Mouse (Mus musculus): ENCODE measurements at regions not wholly inside any gene's neighbourhood (a gene's known extent, or its start where the extent isn't known, plus 50 kb on each side); places are given as distances from the start of the nearest gene placed in this dataset.
A peak's percentile ranks its signal among the peaks of the same experiment; 100 is the strongest.

DNA sequence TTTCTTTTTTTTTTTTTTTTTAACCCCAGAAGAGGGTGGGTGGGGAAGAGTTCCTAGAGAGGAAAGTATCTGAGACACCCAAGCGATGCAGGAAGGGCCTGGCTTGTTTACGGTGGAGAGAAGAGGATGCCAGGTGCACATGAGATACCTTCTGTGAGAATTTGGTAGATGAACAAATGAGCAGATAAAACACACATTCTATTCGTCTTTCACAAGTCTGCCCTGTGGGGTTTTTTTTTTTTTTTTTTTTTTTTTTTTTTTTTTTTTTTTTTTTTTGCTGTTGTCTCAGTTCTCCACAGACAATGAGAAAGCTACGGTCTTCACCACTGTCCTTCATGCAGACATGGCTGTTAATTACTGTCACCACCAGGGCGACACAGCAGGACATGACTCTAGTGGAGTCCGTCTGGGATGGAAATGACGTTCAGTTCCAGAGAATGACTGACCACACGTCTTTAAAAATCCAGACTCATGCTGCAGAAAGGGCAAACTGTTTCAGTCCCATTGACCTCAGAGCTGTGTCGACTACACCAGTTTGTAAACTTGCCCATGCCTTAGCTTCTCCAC, 278.3 kb downstream of the Lnpk start:
- no peak overlapping the region for H3K9ac ChIP-seq
- no peaks in the 10 kb centered on the region for H3K9me3 ChIP-seq
- ATAC-seq (ENCODE audit: borderline replicate concordance, extremely low read depth, low FRiP score, low TSS enrichment), result no peak
- H3K36me3 ChIP-seq, result no peaks in the 10 kb centered on the region
- 18% methylated on average over 9 of the region's 9 CpGs for WGBS
- peaks cover 19% of the 10 kb centered on the region for H3K27me3 ChIP-seq
- H3K4me3 ChIP-seq, result peak overlapping the region; percentile 35
- H3K4me1 ChIP-seq, result peaks cover 4% of the 10 kb centered on the region; the same call in 1 of the 2 replicates
- peak overlapping the region; percentile 55 for H3K4me2 ChIP-seq
- H3K27ac ChIP-seq, result no peak overlapping the region

- Histone ChIP-seq H3K36me3 (no peaks in the 10 kb centered on the region), H3K4me1 (peaks cover 4% of the 10 kb centered on the region; the same call in 1 of the 2 replicates), H3K4me3 (peak overlapping the region; percentile 35), H3K9me3 (no peaks in the 10 kb centered on the region), H3K27ac (no peak overlapping the region), H3K4me2 (peak overlapping the region; percentile 55), H3K27me3 (peaks cover 19% of the 10 kb centered on the region), H3K9ac (no peak overlapping the region)
- under 1% methylated on average over 11 of the region's 11 CpGs for WGBS
- ATAC-seq (ENCODE audit: borderline replicate concordance, extremely low read depth, low FRiP score, low TSS enrichment), result no peak
These were observed 278.9 kb downstream of the Lnpk start for GRCm38 (mm10) chr2:74300366-74300791.

DNA sequence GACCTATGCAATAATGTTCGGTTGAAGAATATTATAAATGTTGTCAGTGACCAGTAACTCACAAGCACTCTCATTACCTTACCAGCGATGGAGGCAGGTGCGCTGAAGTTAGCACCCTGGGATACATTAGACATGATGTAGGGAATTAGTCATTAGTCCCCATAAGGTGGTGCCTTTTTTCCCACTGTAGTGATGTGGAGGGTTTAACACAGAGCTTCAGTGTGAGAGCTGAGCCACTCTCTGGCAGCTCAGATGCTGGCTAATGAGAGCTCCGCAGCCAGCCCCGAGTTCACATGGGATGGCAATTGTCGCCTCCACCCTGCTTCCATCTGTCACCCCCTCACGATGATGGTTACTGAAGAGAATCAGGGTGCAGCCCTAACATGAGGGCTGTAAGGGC, 286.6 kb downstream of the Lnpk start:
- peaks cover under 1% of the 10 kb centered on the region; the same call in 1 of the 2 replicates for H3K27me3 ChIP-seq
- H3K4me3 ChIP-seq, result no peak overlapping the region
- 88% methylated on average over 7 of the region's 7 CpGs for WGBS
- no peak overlapping the region for H3K4me2 ChIP-seq
- H3K9me3 ChIP-seq, result no peaks in the 10 kb centered on the region
- no peak for ATAC-seq (ENCODE audit: borderline replicate concordance, extremely low read depth, low FRiP score, low TSS enrichment)
- no peaks in the 10 kb centered on the region for H3K4me1 ChIP-seq
- no peaks in the 10 kb centered on the region for H3K36me3 ChIP-seq
- H3K27ac ChIP-seq, result no peak overlapping the region
- no peak overlapping the region for H3K9ac ChIP-seq

DNA sequence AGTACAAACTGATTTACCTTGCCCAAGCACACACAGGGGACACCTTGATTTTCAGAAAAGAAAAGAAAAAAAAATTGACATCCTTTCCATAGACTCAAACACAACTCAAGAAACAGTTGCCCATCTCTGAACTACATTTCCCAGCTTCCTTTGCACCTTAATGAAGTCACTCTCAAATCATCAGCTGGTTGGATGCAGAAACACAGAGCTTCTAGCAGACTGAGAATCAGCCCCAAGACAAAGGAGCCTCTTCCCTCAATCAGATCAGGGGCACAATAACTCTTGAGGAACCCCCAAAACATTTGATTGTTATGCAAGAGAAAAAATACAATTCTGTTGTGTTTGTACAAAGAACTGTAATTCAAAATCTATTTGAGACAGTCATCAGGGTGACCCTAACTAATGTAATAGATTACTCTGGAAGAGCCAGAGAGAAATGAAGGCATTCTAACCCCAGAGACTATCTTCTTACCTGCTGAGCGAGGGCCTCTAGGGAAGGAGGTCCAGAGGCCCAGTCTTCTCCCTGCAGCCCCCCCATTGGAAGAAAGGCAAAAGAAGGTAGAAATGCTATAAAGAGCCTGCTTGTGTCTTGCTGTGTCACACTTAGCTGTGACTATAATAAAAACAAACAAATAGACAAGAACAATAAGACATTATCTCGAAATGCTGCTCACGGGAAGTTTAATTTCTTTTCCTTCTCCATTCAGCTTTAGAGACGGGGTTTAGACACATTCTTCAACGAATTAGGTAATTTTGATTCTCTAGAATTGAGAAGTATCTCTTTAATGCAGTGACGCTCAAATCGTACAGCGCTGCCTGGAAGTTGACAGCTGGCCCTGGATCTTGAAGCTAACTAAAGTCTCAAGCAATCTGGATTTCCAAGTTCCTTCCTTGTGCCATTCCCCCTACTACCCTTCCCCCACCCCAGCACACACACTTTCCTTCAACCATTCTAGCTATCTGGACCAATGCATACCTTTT, 287.5 kb downstream of the Lnpk start:
- Histone ChIP-seq H3K27me3 (no peaks in the 10 kb centered on the region), H3K4me2 (no peak overlapping the region), H3K4me1 (no peaks in the 10 kb centered on the region), H3K36me3 (no peaks in the 10 kb centered on the region), H3K27ac (no peak overlapping the region), H3K4me3 (no peak overlapping the region), H3K9me3 (no peaks in the 10 kb centered on the region), H3K9ac (no peak overlapping the region)
- 75% methylated on average over 8 of the region's 8 CpGs for WGBS
- no peak for ATAC-seq (ENCODE audit: borderline replicate concordance, extremely low read depth, low FRiP score, low TSS enrichment)

- no peak for ATAC-seq (ENCODE audit: borderline replicate concordance, extremely low read depth, low FRiP score, low TSS enrichment)
- H3K27ac ChIP-seq, result no peak overlapping the region
These were observed 293.6 kb downstream of the Lnpk start for GRCm38 (mm10) chr2:74285624-74286023.

DNA sequence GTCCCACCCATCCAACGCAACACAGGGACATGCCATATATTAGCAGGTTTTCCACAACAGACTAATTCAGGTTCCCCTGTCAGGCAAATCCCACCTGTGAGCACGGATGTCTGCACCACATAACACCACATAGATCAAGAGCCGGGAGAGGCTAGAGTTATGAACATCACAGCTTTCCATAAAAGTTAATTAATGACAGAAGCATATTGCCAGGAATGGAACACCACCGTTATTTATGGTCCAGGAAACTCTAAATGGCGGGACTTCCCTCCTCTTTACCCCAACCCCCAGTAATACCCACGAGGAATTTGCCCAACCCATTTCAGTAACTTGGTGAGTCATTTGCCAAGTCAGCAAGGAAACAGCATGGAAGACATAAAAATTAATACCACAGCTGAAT, 314.3 kb downstream of the Lnpk start:
- no peak overlapping the region for H3K9ac ChIP-seq
- no peak overlapping the region for H3K27ac ChIP-seq
- no peaks in the 10 kb centered on the region for H3K36me3 ChIP-seq
- H3K4me1 ChIP-seq, result no peaks in the 10 kb centered on the region
- no peak for ATAC-seq (ENCODE audit: borderline replicate concordance, extremely low read depth, low FRiP score, low TSS enrichment)
- H3K9me3 ChIP-seq, result no peaks in the 10 kb centered on the region
- WGBS, result 80% methylated on average over 6 of the region's 6 CpGs
- H3K27me3 ChIP-seq, result no peaks in the 10 kb centered on the region
- H3K4me2 ChIP-seq, result no peak overlapping the region
- H3K4me3 ChIP-seq, result no peak overlapping the region

More at GRCm38 (mm10) chr2:74285624-74286023, 293.6 kb downstream of the Lnpk start:
- 89% methylated on average over 4 of the region's 4 CpGs for WGBS
- H3K36me3 ChIP-seq, result no peaks in the 10 kb centered on the region
- H3K27me3 ChIP-seq, result no peaks in the 10 kb centered on the region
- H3K4me1 ChIP-seq, result no peaks in the 10 kb centered on the region
- H3K4me2 ChIP-seq, result no peak overlapping the region
- no peaks in the 10 kb centered on the region for H3K9me3 ChIP-seq
- H3K4me3 ChIP-seq, result no peak overlapping the region
- H3K9ac ChIP-seq, result no peak overlapping the region

GRCm38 (mm10) chr2:74257034-74257781, 322.0 kb downstream of the Lnpk start:
- H3K27me3 ChIP-seq, result no peaks in the 10 kb centered on the region
- H3K9ac ChIP-seq, result no peak overlapping the region
- no peak overlapping the region for H3K27ac ChIP-seq
- no peaks in the 10 kb centered on the region for H3K36me3 ChIP-seq
- no peak for ATAC-seq (ENCODE audit: borderline replicate concordance, extremely low read depth, low FRiP score, low TSS enrichment)
- H3K9me3 ChIP-seq, result no peaks in the 10 kb centered on the region
- no peaks in the 10 kb centered on the region; the same call in 1 of the 2 replicates for H3K4me1 ChIP-seq
- WGBS, result 10% methylated on average over 8 of the region's 8 CpGs
- H3K4me2 ChIP-seq, result no peak overlapping the region
- H3K4me3 ChIP-seq, result no peak overlapping the region

- ATAC-seq (ENCODE audit: borderline replicate concordance, extremely low read depth, low FRiP score, low TSS enrichment), result no peak
These were observed 331.7 kb downstream of the Lnpk start for GRCm38 (mm10) chr2:74247521-74247920.

DNA sequence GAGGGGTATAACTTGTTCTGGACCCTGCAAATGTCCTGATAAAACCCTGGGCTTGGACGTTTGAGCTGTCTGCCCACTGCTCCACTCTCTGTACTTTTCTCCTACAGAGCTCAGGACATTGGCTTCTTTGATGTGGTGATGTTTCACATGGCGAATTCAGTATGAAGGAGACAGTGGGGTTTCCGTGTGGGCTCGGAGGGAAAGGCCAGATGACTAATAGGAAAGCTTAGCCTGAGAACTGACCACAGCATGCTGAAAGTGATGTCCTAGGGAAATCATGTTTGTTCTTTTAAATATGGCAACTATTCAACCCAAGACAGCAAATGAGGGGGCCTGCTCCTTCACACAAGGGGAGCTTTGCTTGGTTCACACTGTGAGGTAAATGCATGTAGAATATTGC, 332.6 kb downstream of the Lnpk start:
- Histone ChIP-seq H3K27ac (no peak overlapping the region), H3K4me2 (no peak overlapping the region), H3K27me3 (no peaks in the 10 kb centered on the region), H3K36me3 (no peaks in the 10 kb centered on the region), H3K4me1 (peaks cover 10% of the 10 kb centered on the region), H3K9me3 (no peaks in the 10 kb centered on the region), H3K4me3 (no peak overlapping the region), H3K9ac (no peak overlapping the region)
- 79% methylated on average over 4 of the region's 4 CpGs for WGBS
- no peak for ATAC-seq (ENCODE audit: borderline replicate concordance, extremely low read depth, low FRiP score, low TSS enrichment)

More at GRCm38 (mm10) chr2:74247521-74247920, 331.7 kb downstream of the Lnpk start:
- Histone ChIP-seq H3K27me3 (no peaks in the 10 kb centered on the region), H3K4me1 (peaks cover 10% of the 10 kb centered on the region), H3K36me3 (no peaks in the 10 kb centered on the region), H3K9me3 (no peaks in the 10 kb centered on the region), H3K27ac (no peak overlapping the region), H3K9ac (no peak overlapping the region), H3K4me3 (no peak overlapping the region), H3K4me2 (no peak overlapping the region)
- 93% methylated on average over 3 of the region's 3 CpGs for WGBS

DNA sequence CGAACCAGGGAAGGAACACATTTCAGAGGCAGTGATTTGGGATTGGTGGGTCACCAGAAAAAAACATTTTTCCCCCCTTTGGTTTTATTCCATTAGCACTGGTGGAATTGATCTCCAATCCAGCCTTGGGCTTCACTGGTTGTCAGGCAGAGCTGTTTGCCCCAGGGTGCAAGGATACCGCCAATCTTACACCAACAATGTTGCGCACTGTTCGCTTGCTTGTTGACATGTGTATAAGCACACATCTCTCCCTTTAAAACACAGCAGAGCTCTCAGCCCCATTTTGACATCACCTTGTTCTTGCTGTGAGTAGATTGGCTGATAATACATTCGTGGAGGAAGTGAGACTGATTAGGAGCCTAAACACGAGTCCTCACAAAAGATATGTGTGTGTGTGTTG, 333.1 kb upstream of the Atp5g3 start:
- Histone ChIP-seq H3K4me1 (peaks cover 10% of the 10 kb centered on the region), H3K27ac (no peak overlapping the region), H3K4me2 (peak overlapping the region; percentile 33), H3K9me3 (no peaks in the 10 kb centered on the region), H3K36me3 (no peaks in the 10 kb centered on the region), H3K4me3 (no peak overlapping the region), H3K27me3 (no peaks in the 10 kb centered on the region), H3K9ac (no peak overlapping the region)
- 49% methylated on average over 6 of the region's 6 CpGs for WGBS
- ATAC-seq (ENCODE audit: borderline replicate concordance, extremely low read depth, low FRiP score, low TSS enrichment), result no peak

DNA sequence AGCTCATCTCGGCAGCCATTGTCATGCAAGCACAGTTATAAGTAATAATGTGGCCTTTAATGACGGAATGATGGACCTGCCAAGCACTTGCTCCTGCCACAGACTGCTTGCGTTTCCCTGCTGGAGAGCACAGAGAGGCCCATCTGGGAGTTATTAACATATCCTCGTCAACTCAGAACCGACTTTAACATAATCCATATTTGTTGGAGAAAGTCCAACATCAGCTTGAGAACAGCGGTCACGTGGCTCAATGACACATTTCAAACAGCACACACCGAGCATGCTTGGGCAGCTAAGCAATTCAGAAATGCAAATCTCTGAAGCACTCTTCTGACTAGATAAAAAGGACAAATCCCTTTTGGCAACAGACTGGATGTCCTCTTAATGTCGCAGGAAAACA, 332.7 kb upstream of the Atp5g3 start:
- Histone ChIP-seq H3K4me3 (no peak overlapping the region), H3K9me3 (no peaks in the 10 kb centered on the region), H3K4me2 (peak overlapping the region; percentile 33), H3K27me3 (no peaks in the 10 kb centered on the region), H3K27ac (no peak overlapping the region), H3K36me3 (no peaks in the 10 kb centered on the region), H3K4me1 (peaks cover 10% of the 10 kb centered on the region), H3K9ac (no peak overlapping the region)
- peak; percentile 86; the same call in 1 of the 2 replicates for ATAC-seq (ENCODE audit: borderline replicate concordance, extremely low read depth, low FRiP score, low TSS enrichment)
- WGBS, result 30% methylated on average over 9 of the region's 9 CpGs

All from lung, embryonic 15.5 days (tissue).